Mouse (Mus musculus) lung, postnatal 0 days (tissue): ENCODE results near the gene Farp1.

Experiments used
- CTCF ChIP-seq: IDR thresholded peaks from 2 replicates; pipeline ENCODE4 v1.5.1; 2016; ENCODE audit warnings: antibody characterized with exemption, mild to moderate bottlenecking
- EP300 ChIP-seq: IDR thresholded peaks from 2 replicates; pipeline ENCODE4 v1.6.1; 2016; ENCODE audit warnings: antibody characterized with exemption, mild to moderate bottlenecking, control low read depth

DNA sequence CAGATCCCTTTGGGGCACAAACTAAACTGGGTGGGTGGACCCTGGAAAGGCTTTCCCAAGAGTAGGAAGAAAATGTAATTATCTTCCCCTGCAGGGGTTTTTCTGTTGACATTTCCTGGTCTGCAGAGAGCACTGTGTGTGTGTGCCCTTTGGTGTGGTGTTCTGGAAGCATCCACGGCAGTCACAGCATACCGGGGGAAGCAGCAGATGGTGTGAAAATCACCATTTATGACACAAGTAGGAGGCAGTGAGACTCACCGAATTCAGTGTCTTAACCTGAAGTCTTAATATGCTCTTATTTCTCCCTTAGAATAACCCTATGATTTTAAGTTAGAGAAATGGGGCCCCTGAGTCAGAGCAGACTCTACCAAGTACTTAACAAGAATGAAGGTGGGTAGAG, 133.7 kb downstream of the Farp1 start:
- TF ChIP-seq EP300 (no peak), CTCF (no peak)
